Mouse (Mus musculus): ENCODE results near the gene Smpd3.

GRCm38 (mm10) chr8:106300739-106301715 is 36.8 kb downstream of the Smpd3 start:
- TF ChIP-seq CTCF (IDR thresholded peaks at IDR 0.05; ENCODE audit: borderline replicate concordance, extremely low read depth, insufficient read depth, insufficient read length) (no peak), POLR2A (IDR thresholded peaks at IDR 0.05; ENCODE audit: borderline replicate concordance, extremely low read depth, insufficient read depth, insufficient read length, poor library complexity, severe bottlenecking) (no peak)

All from brain, embryonic 14.5 days (tissue).